Mouse (Mus musculus): ENCODE results near the gene Defa30.
"Not testable (repeated sequence)": the region's sequence is repeated elsewhere in the genome, so short reads cannot be mapped to it uniquely, and the experiment has no call there.

Gene Defa30

DNA sequence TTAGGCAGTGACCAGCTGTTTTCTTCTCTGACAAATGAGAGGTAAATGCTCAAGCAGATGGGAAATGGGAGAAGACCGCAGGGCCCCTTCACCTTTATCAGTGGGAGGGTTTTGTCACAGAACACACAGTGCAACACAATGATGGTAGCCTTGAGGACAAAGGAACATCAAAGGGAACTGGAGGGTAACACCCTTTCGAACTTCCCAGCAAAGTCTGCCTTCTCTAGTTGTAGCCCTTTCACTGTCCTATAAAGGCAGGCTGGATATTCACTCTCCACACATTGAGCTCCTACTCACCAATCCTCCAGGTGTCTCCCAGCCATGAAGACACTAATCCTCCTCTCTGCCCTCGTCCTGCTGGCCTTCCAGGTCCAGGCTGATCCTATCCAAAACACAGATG is at the start of gene Defa30:
TSS of gene Defa30 (plus strand) at position 301 of the 400 bp plus-strand sequence.
- DNase-seq (ENCODE audit: low read depth, low spot score): not testable (repeated sequence)

DNA sequence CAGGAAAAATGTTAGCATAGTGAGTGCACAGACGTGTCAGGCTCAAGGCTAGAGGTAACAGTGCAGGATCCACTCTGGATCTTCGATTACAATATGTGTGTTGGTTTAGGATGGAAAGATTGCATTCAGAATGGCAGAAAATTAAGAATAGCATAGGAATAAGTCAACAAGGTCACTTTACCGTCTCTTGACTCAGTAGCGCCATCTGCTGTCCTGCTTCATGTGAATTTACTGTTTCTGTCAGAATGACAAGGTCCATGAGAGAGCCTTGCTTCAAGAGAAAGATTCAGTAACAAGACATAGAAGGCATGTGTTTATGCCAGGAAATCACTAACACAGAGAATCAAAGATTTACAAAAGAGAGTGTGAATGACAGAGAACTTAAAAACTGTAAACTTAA is 41.3 kb upstream of the Defa30 start:
- no peak for DNase-seq (ENCODE audit: low read depth, low spot score)

DNA sequence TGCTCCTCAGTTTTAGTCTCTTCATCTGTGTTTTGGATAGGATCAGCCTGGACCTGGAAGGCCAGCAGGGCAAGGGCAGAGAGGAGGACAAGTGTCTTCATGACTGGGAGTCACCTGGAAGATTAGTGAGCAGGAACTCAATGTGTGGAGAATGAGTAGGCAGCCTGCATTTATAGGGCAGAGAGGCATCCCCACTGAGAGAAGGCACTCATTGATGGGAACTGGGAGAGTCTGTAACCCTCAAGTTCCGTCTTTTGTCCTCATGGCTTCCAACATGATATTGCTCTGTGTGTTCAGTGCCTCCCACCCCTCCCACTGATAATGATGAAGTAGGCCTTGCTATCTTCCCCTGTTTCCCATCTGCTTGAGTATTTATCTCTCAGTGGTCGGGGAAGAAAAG is 38.5 kb upstream of the Defa30 start, which contains the start of gene Gm14851:
TSS of gene Gm14851 (minus strand) at position 101 of the 400 bp plus-strand sequence.
- not testable (repeated sequence) for DNase-seq (ENCODE audit: low read depth, low spot score)

- not testable (repeated sequence) for DNase-seq (ENCODE audit: low read depth, low spot score)
These were observed 27.5 kb downstream of the Defa30 start, which contains the start of gene Defa22 for GRCm38 (mm10) chr8:21161977-21162376. Gene Defa22, plus strand, starts transcription at chr8:21162277.

All from skeletal muscle tissue, adult 2 months (tissue).